Mouse (Mus musculus) neural tube, embryonic 12.5 days (tissue): Measurements from ENCODE around the gene Bco1. TPM values are rescaled to one million over a fixed set of nuclear protein-coding genes. Genes with fewer than 3 reads are reported as not detected.
A peak's percentile ranks its signal among the peaks of the same experiment; 100 is the strongest.

Experiments
- ATAC-seq: fragments of 200-750 bp; cut with Nextera tagmentation; 2 replicates; pipeline ENCODE4 v1.8.0; 2017; ENCODE audit warnings: low read depth, mild to moderate bottlenecking, moderate TSS enrichment, moderate library complexity; ENCODE audit not compliant: low FRiP score
- H3K27ac ChIP-seq: fragments of 300-500 bp; sonication (generic); 2 replicates; pipeline ENCODE4 v1.5.1; 2016
- H3K27me3 ChIP-seq: fragments of 300-500 bp; sonication (generic); replicated peaks from 2 replicates; pipeline ENCODE4 v1.6.1; 2016; ENCODE audit warnings: mild to moderate bottlenecking
- H3K36me3 ChIP-seq: fragments of 300-500 bp; sonication (generic); 2 replicates; pipeline ENCODE4 v1.6.1; 2016; ENCODE audit warnings: mild to moderate bottlenecking
- H3K4me1 ChIP-seq: fragments of 300-500 bp; sonication (generic); 2 replicates; pipeline ENCODE4 v1.6.1; 2016
- H3K4me2 ChIP-seq: fragments of 300-500 bp; sonication (generic); replicated peaks from 2 replicates; pipeline ENCODE4 v1.6.1; 2016; ENCODE audit warnings: mild to moderate bottlenecking
- H3K4me3 ChIP-seq: fragments of 300-500 bp; sonication (generic); 2 replicates; pipeline ENCODE4 v1.5.1; 2016
- H3K9ac ChIP-seq: fragments of 300-500 bp; sonication (generic); 2 replicates; pipeline ENCODE4 v1.6.1; 2016; ENCODE audit warnings: mild to moderate bottlenecking
- H3K9me3 ChIP-seq: fragments of 300-500 bp; sonication (generic); 2 replicates; pipeline ENCODE4 v1.6.1; 2016; ENCODE audit warnings: mild to moderate bottlenecking
- WGBS: fragments of 180-500 bp; shearing (Covaris S2); methylation state at CpG from one replicate; pipeline ENCODE4 v1.1.7; 2016; 5-methylcytosine and 5-hydroxymethylcytosine counted together
- polyA plus RNA-seq: library from polyadenylated mRNA; unstranded; fragments of >200 nt; fragmentation: Nextera tagmentation; extraction: Ambion mirVana; gene quantifications from 2 replicates; pipeline ENCODE4 v1.2.1, GENCODE M21; 2016

Bco1 gene
- polyA plus RNA-seq, 1 experiment from 2014 or later: 0.52 TPM

DNA sequence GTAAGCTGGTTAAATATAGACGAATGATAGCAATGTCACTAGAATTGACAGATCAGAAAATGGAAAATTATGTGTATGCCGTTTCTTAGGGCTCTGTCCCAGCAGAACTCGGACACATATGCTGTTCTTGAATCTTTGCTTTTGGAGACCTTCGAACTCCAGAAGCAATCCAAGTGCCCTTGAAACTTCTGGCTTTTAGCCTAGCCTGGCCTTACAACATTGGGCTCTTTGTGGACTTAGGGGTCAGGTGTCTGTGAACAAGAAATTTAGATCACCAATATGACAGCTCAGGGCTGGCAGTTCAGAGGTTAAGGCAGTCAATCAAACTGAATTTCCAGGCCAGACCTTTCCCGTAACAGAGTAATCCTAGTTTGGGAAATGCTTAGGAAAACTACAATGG, 63.4 kb downstream of the Bco1 start:
- 60% methylated on average over 5 of the region's 5 CpGs for WGBS
- Histone ChIP-seq H3K27me3 (no peaks in the 10 kb centered on the region), H3K9ac (0 out of 2 replicates have a peak overlapping the region, but pooled peaks have one; percentile 14), H3K4me3 (peak overlapping the region; percentile 89), H3K4me1 (peaks cover 21% of the 10 kb centered on the region), H3K36me3 (no peaks in the 10 kb centered on the region), H3K9me3 (no peaks in the 10 kb centered on the region), H3K4me2 (peak overlapping the region; percentile 94), H3K27ac (no peak overlapping the region)
- ATAC-seq: no peak

DNA sequence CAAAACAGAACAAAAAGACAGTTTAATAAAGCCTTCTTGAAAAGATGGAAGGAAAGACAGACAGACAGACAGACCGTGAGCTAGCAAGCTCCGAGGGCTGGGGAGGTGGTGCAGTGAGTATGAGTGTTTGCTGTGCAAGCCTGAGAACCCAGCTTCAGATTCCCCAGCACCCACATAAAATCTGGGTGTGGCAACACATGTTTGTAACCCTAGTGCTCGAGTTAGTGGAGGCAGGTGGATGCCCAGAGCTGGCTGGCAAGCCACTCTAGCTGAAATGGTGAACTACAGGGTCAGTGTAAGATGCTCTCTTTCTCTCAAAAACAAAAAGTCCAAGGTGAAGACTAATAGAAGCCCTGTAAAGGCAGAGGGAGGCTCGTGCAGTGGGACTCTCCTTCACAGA, 69.3 kb downstream of the Bco1 start:
- WGBS: 87% methylated on average over 4 of the region's 4 CpGs
- 0 out of 2 replicates have a peak, but pooled peaks cover 3% of the 10 kb centered on the region for H3K4me1 ChIP-seq
- ATAC-seq: no peak
- H3K27ac ChIP-seq: no peak overlapping the region
- H3K27me3 ChIP-seq: no peaks in the 10 kb centered on the region
- H3K9ac ChIP-seq: no peak overlapping the region
- H3K9me3 ChIP-seq: no peaks in the 10 kb centered on the region
- H3K4me2 ChIP-seq: no peak overlapping the region
- H3K4me3 ChIP-seq: no peak overlapping the region
- no peaks in the 10 kb centered on the region for H3K36me3 ChIP-seq

DNA sequence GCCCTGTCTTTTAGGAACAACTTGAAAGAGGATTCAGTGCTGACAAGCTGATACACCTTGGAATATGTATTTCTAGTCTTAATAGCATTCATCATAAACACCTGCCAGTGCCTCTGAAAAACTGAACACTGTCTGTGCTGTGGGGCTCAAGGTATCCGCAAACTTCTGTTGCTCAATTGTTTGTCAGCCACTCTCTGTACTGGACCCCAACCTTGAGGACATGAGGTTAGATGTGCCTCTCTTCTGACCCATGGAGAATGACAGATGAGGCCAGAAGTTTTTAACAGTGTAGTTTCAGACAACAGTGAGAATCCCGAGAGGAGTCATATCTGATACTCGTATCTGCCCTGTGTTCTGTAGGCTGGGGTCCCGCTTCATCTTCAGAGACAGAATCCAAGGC, 69.9 kb downstream of the Bco1 start:
- H3K36me3 ChIP-seq: no peaks in the 10 kb centered on the region
- H3K4me1 ChIP-seq: 0 out of 2 replicates have a peak, but pooled peaks cover 3% of the 10 kb centered on the region
- H3K4me2 ChIP-seq: no peak overlapping the region
- H3K4me3 ChIP-seq: no peak overlapping the region
- 92% methylated on average over 4 of the region's 4 CpGs for WGBS
- H3K27me3 ChIP-seq: no peaks in the 10 kb centered on the region
- H3K27ac ChIP-seq: no peak overlapping the region
- H3K9me3 ChIP-seq: no peaks in the 10 kb centered on the region
- no peak overlapping the region for H3K9ac ChIP-seq
- ATAC-seq: no peak

DNA sequence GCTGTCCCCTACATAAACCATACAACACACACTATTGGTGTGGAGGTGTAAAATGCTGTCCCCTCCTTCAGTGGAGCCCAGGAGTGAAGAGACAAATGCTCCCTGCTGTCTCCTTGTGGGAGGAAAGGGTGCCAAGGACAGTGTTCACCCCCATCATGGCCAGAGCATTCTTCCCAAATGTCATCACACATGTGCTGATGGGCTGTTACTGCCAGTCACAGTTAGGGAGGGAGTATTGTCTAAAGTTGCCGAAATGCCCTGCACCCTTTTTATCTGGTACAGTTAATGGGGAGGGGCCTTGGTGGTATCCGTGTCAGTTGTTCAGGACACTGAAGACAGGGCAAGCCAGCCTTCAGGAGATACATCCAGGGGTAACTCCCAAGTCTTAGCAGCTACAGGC, 70.9 kb downstream of the Bco1 start:
- no peak for ATAC-seq
- H3K9me3 ChIP-seq: no peaks in the 10 kb centered on the region
- no peaks in the 10 kb centered on the region for H3K4me1 ChIP-seq
- no peak overlapping the region for H3K9ac ChIP-seq
- no peaks in the 10 kb centered on the region for H3K36me3 ChIP-seq
- no peaks in the 10 kb centered on the region for H3K27me3 ChIP-seq
- H3K27ac ChIP-seq: no peak overlapping the region
- no peak overlapping the region for H3K4me2 ChIP-seq
- WGBS: 93% methylated on average over 2 of the region's 2 CpGs
- no peak overlapping the region for H3K4me3 ChIP-seq

DNA sequence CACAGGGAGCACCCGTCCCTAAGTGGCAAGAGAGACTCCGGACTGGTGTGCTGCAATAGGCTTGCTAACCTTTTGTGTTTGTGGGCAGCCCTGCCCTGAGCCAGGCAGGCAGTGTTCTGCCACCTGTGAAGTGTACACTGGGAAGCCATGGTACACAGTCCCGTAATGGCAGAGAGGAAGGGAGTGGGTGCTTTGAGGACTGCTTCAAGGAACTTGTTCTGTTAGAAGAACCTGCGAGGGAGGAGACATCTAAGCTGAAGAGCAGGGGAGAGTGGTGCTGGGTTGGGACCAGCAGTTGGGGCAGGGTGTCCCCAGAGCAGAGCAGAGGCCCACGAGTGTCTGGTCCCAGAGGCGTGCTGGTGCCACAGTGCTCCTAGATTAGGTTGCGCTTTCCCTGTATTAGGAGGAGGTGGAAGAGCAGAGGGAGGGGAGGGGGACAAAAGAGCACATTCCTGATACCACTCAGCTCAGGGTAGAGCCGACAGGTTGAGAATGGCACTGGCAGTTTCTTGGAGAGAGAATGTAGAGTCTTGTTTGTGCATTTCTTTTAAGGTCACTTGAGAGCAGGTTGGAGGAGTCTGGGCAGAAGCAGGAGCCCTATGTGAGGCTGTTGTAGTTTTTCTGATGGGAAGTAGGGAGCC, 71.7 kb downstream of the Bco1 start:
- Histone ChIP-seq H3K36me3 (no peaks in the 10 kb centered on the region), H3K27ac (no peak overlapping the region), H3K4me2 (no peak overlapping the region), H3K27me3 (no peaks in the 10 kb centered on the region), H3K4me3 (no peak overlapping the region), H3K9me3 (no peaks in the 10 kb centered on the region), H3K9ac (no peak overlapping the region), H3K4me1 (no peaks in the 10 kb centered on the region)
- no peak for ATAC-seq
- WGBS: 82% methylated on average over 8 of the region's 8 CpGs

DNA sequence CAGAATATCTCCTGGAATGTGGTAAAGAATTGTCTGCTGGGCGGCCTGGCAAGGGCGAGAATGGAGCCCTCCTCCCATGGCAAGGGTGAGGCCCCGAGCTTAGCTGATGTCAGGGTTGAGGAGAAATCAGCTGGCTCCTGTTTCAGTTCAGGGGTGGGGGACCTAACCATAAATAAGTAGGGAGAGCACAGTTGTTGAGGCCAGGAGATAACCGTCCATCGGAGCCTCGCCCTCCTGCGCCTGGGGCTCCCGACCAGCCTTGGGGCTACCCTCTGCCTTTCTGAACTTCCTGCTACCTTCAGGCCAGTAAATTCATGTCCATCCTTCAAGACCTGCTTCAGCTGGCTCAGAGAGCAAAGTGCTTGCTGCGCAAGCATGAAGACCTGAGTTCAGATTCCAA, 72.7 kb downstream of the Bco1 start:
- H3K4me1 ChIP-seq: no peaks in the 10 kb centered on the region
- no peaks in the 10 kb centered on the region for H3K27me3 ChIP-seq
- H3K4me2 ChIP-seq: no peak overlapping the region
- ATAC-seq: no peak
- no peak overlapping the region for H3K4me3 ChIP-seq
- no peak overlapping the region for H3K27ac ChIP-seq
- no peak overlapping the region for H3K9ac ChIP-seq
- H3K9me3 ChIP-seq: no peaks in the 10 kb centered on the region
- H3K36me3 ChIP-seq: no peaks in the 10 kb centered on the region
- 92% methylated on average over 9 of the region's 9 CpGs for whole genome bisulfite sequencing

DNA sequence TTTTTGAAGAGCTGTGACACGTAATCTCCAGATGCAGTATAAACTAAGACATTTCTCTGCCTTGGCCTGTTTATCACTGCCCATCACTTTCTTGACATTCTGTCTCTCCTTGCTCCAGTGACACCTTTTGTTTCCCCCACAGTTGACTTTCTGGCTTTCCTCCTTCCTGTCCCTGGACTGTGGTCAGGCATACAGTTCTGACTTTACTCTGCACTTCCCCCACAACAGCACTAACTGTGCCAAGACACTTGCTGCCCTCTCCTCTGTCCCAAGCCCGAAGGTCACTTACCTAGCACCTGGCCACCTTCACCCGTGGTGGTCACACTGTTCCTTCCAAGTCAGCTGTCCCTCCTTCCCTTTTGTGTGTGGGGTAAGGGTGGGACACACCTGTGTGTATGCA, 76.2 kb downstream of the Bco1 start:
- Histone ChIP-seq H3K4me2 (no peak overlapping the region), H3K36me3 (no peaks in the 10 kb centered on the region), H3K9ac (no peak overlapping the region), H3K9me3 (no peaks in the 10 kb centered on the region), H3K27me3 (no peaks in the 10 kb centered on the region), H3K4me1 (no peaks in the 10 kb centered on the region), H3K4me3 (no peak overlapping the region), H3K27ac (no peak overlapping the region)
- whole genome bisulfite sequencing: 87% methylated on average over 3 of the region's 3 CpGs
- no peak for ATAC-seq

DNA sequence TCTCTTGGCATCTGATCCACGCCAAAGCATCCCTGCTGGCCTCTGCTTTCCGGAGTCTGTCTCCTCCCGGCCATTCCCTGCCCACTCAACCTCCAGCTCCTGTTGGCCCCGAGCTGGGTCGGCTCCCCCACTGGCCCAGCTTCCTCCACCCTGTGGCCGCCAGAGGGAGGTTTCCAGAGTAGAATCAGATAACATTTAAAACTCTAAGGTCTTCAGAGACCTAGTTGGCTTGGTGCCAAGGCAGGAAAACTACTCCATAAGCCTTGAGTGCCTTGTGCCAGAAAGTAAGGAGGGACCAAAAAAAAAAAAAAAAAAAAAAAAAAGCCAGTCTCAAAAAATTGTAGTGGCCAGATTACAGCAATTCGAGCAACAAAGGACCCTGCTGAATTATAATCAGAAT, 77.2 kb downstream of the Bco1 start:
- ATAC-seq: no peak
- Histone ChIP-seq H3K4me3 (no peak overlapping the region), H3K9me3 (no peaks in the 10 kb centered on the region), H3K4me1 (no peaks in the 10 kb centered on the region), H3K9ac (no peak overlapping the region), H3K27ac (no peak overlapping the region), H3K36me3 (no peaks in the 10 kb centered on the region), H3K27me3 (no peaks in the 10 kb centered on the region), H3K4me2 (no peak overlapping the region)
- WGBS: 70% methylated on average over 7 of the region's 7 CpGs

DNA sequence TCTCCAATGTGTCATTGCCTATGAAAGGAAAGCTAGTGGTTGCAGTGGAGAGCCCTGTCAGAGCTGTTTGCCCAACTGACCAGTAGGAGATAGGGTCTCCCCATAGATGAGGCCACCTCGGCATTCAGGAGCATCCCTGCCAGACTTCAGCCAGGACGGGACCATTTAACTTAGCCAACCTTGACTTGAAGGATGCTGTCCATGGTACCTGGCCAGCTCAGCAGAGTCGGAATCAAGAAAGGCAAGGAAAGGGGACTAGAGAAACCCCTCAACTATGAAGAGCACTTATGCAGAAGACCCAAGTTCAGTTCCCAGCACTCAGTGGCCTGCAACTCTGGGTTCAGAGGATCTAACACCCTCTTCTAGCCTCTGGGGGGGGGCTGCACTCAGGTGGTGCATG, 78.0 kb downstream of the Bco1 start:
- H3K4me2 ChIP-seq: no peak overlapping the region
- no peak overlapping the region for H3K9ac ChIP-seq
- H3K4me1 ChIP-seq: no peaks in the 10 kb centered on the region
- 83% methylated on average over 3 of the region's 3 CpGs for WGBS
- H3K36me3 ChIP-seq: no peaks in the 10 kb centered on the region
- ATAC-seq: no peak
- no peaks in the 10 kb centered on the region for H3K9me3 ChIP-seq
- no peaks in the 10 kb centered on the region for H3K27me3 ChIP-seq
- H3K4me3 ChIP-seq: no peak overlapping the region
- no peak overlapping the region for H3K27ac ChIP-seq

DNA sequence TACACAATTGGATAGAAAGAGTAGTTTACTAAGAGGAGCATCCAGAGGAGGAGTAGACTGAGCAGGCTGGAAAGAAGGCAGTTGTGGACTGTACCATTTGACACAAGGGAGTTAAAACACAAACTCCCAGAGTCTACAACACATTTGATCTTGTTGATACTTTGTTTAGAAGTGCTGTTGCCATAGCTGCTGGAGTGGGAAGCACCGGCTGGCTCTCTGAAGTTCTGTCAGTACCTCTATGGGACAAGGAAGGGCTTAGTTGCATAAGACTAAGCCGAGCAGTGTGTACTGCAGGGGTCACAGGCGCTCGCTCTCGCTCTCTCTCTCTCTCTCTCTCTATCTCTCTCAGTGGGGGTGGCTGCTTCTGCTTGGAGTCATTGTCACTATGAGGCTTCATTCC, 78.9 kb downstream of the Bco1 start:
- WGBS: 89% methylated on average over 5 of the region's 5 CpGs
- H3K27me3 ChIP-seq: no peaks in the 10 kb centered on the region
- ATAC-seq: no peak

DNA sequence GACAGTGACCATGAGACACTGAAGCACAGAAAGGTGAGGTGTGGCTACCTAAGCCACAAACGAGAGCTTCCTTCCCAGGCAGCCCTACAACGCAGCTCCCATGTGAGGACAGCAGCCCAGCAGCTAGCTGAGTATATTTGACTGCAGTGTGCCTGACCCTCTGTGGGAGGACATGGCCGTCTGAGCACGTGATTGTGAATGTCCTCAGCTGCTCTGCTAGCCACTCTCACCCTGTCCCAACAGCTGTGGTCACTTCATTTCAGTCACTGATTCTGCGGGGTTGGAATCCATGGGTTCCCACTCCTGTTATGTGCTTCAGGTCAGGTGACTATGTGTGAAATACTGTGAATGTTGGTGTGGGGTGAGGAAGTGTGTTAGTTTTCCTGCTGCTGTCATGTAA, 80.7 kb downstream of the Bco1 start:
- 89% methylated on average over 5 of the region's 5 CpGs for WGBS
- Histone ChIP-seq H3K4me3 (no peak overlapping the region), H3K36me3 (no peaks in the 10 kb centered on the region), H3K27ac (no peak overlapping the region), H3K9me3 (no peaks in the 10 kb centered on the region), H3K4me1 (no peaks in the 10 kb centered on the region), H3K27me3 (no peaks in the 10 kb centered on the region), H3K9ac (no peak overlapping the region), H3K4me2 (no peak overlapping the region)
- ATAC-seq: no peak

More for the DNA sequence above, 78.9 kb downstream of the Bco1 start:
- no peak overlapping the region for H3K4me2 ChIP-seq
- H3K36me3 ChIP-seq: no peaks in the 10 kb centered on the region
- H3K4me1 ChIP-seq: no peaks in the 10 kb centered on the region
- no peak overlapping the region for H3K4me3 ChIP-seq
- H3K27ac ChIP-seq: no peak overlapping the region
- H3K9me3 ChIP-seq: no peaks in the 10 kb centered on the region
- H3K9ac ChIP-seq: no peak overlapping the region

DNA sequence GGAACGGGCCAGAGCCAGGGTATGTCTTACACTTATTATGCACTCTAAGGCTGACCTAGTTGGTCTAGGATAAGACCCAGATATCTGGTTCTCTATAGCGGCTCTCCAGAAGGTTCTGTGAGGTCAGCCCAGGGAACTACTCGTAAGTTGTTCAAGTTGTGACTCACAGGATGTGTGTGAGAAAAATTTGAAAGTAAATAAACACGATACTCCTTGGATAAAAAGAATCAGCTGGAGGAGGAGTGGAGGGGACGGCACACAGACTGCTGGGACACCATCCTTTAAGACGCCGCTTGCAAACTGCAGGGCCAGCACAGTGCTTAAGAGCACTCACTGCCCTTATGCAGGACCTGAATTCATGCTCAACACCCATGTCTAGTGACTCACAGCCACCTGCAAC, 81.6 kb downstream of the Bco1 start:
- no peak overlapping the region for H3K9ac ChIP-seq
- no peak overlapping the region for H3K4me2 ChIP-seq
- no peak overlapping the region for H3K27ac ChIP-seq
- no peaks in the 10 kb centered on the region for H3K27me3 ChIP-seq
- 89% methylated on average over 7 of the region's 7 CpGs for WGBS
- no peaks in the 10 kb centered on the region for H3K36me3 ChIP-seq
- H3K9me3 ChIP-seq: no peaks in the 10 kb centered on the region
- no peak for ATAC-seq
- H3K4me3 ChIP-seq: no peak overlapping the region
- H3K4me1 ChIP-seq: no peaks in the 10 kb centered on the region

DNA sequence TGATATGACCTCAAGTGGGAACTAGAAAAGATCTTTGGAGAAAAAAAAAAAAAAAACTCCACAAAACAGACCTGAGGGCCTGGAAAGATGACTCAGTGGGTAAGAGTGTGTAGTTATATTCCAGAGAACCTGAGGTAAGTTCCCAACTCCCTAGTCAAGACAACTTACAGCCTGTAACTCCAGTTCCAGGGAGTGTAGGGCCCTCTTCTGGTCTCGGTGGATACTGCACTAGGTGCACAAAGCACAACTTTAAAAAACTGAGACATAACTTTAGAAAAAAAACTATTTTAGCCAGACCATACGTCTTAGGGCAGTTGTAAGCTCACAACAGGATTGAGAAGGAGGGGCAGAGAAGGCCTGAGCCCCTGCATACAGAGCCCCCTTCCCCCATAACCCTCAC, 82.4 kb downstream of the Bco1 start:
- Histone ChIP-seq H3K27ac (no peak overlapping the region), H3K27me3 (no peaks in the 10 kb centered on the region), H3K4me3 (no peak overlapping the region), H3K36me3 (no peaks in the 10 kb centered on the region), H3K9me3 (no peaks in the 10 kb centered on the region), H3K4me2 (no peak overlapping the region), H3K4me1 (no peaks in the 10 kb centered on the region), H3K9ac (no peak overlapping the region)
- no peak for ATAC-seq
- WGBS: 88% methylated on average over 2 of the region's 2 CpGs
